10 mouse cellular contexts compared by ENCODE assay signal in genomic region chr17:34077549-34077948, GRCm38 (mm10). TPM values are rescaled to one million over a fixed set of nuclear protein-coding genes. Genes with fewer than 3 reads are reported as not detected.
DNase-seq lines count a peak whose midpoint lies in the region; ATAC-seq and TF ChIP-seq lines count a peak whose summit lies in the region.
"Had no signal": no experiment of that assay in that cellular context is flagged by ENCODE, and none has a peak within 500 bp of the region (broad histone marks: within the 10 kb centered on the region; RNA-seq: fewer than 3 reads in every experiment).

No protein-coding gene starts in this region.

- TF ChIP-seq POLR2A in kidney, adult 2 months (IDR thresholded peaks at IDR 0.05; ENCODE audit: low read depth, low read length): no peak
- TF ChIP-seq POLR2A in cortical plate, adult 2 months (IDR thresholded peaks at IDR 0.05; ENCODE audit: extremely low read depth, insufficient read depth, low read length): no peak

- H3K27ac ChIP-seq in kidney, adult 2 months (ENCODE audit: insufficient read depth, low read depth, low read length): no peak overlapping the region
- no peak overlapping the region for H3K27ac ChIP-seq in kidney, embryonic 14.5 days (ENCODE audit: low read depth, low read length)
- no peak overlapping the region for H3K27ac ChIP-seq in cortical plate, adult 2 months (ENCODE audit: insufficient read depth, low read length)
- no peak overlapping the region for H3K27ac ChIP-seq in left cerebral cortex, adult 2 months
- H3K27ac ChIP-seq: stomach, embryonic 15.5 days had no signal

- ATAC-seq in kidney, embryonic 14.5 days (ENCODE audit: low FRiP score, low TSS enrichment): no peak

- no peaks in the 10 kb centered on the region for H3K36me3 ChIP-seq in kidney, adult 2 months (ENCODE audit: control insufficient read depth, insufficient read depth, low read length)
- no peaks in the 10 kb centered on the region for H3K36me3 ChIP-seq in kidney, embryonic 14.5 days (ENCODE audit: control insufficient read depth, insufficient read depth, low read length)
- H3K36me3 ChIP-seq: stomach, embryonic 15.5 days had no signal

- no peaks in the 10 kb centered on the region for H3K27me3 ChIP-seq in kidney, adult 2 months (replicated peaks; ENCODE audit: control insufficient read depth, insufficient read depth, low read length)
- peaks cover 18% of the 10 kb centered on the region; the same call in 1 of the 2 replicates for H3K27me3 ChIP-seq in kidney, embryonic 14.5 days (ENCODE audit: control insufficient read depth, insufficient read depth, low read length)

- H3K9ac ChIP-seq in kidney, embryonic 14.5 days (ENCODE audit: low read depth, low read length): no peak overlapping the region
- H3K9ac ChIP-seq: stomach, embryonic 15.5 days had no signal

- intact Hi-C loops in heart, postnatal 36 days (cut with DNase I): loop anchor here (1.0 to 5.0 kb wide), 3 partner anchors 57 to 160 kb away; partner anchors contain the start of gene H2-Ob
- intact Hi-C loops in left cerebral cortex, adult 2 months (cut with DNase I): loop anchor here (1.0 to 10.0 kb wide), 4 partner anchors 45 to 267 kb away; partner anchors contain the start of gene H2-Ob

- no peaks in the 10 kb centered on the region for H3K9me3 ChIP-seq in kidney, embryonic 14.5 days (ENCODE audit: control insufficient read depth, low read length)
- H3K9me3 ChIP-seq: stomach, embryonic 15.5 days had no signal

- no peaks in the 10 kb centered on the region for H3K4me1 ChIP-seq in kidney, adult 2 months (ENCODE audit: control insufficient read depth, insufficient read depth, low read length)
- H3K4me1 ChIP-seq in kidney, embryonic 14.5 days (ENCODE audit: control insufficient read depth, insufficient read depth, low read length): no peaks in the 10 kb centered on the region
- H3K4me1 ChIP-seq in cortical plate, adult 2 months (ENCODE audit: control insufficient read depth, insufficient read depth, low read length): no peaks in the 10 kb centered on the region
- H3K4me1 ChIP-seq: stomach, embryonic 15.5 days had no signal

- peak; percentile 68 for TF ChIP-seq CTCF in kidney, adult 2 months (conservative IDR thresholded peaks at IDR 0.05; ENCODE audit: insufficient read depth, insufficient read length, low read depth, low read length)
- TF ChIP-seq CTCF in cortical plate, adult 2 months (IDR thresholded peaks at IDR 0.05; ENCODE audit: extremely low read depth, insufficient read depth, low read length): peak; percentile 65
- peak; percentile 82 for TF ChIP-seq CTCF in left cerebral cortex, adult 2 months (IDR thresholded peaks at IDR 0.05)

- DNase-seq in kidney, adult 2 months: peak; percentile 82
- peak; percentile 63 to 92 for DNase-seq in adrenal gland, adult (ENCODE audit: inconsistent age in 2 of 2, low spot score in 1 of 2)
- DNase-seq in heart, postnatal 36 days: peak; percentile 55 to 72
- peak; percentile 60 to 65 for DNase-seq in left cerebral cortex, adult 2 months (ENCODE audit: extremely low spot score in 1 of 2, low spot score in 2 of 2)
- peak; percentile 92 for DNase-seq in naive thymus-derived CD4-positive, alpha-beta T cell, adult 2 months (ENCODE audit: low read depth)
- peak; percentile 63 for DNase-seq in testis, postnatal 14 days (ENCODE audit: low spot score)

- under 1% methylated on average over 9 of the region's 9 CpGs for WGBS in kidney, adult 2 months
- 1% methylated on average over 9 of the region's 9 CpGs for WGBS in kidney, embryonic 14.5 days

- no peak overlapping the region for H3K4me3 ChIP-seq in kidney, adult 2 months (ENCODE audit: insufficient read depth, low read depth, low read length)
- H3K4me3 ChIP-seq in kidney, embryonic 14.5 days (ENCODE audit: low read length): no peak overlapping the region
- H3K4me3 ChIP-seq in cortical plate, adult 2 months (ENCODE audit: insufficient read depth, low read length): no peak overlapping the region
- no peak overlapping the region for H3K4me3 ChIP-seq in left cerebral cortex, adult 2 months
- H3K4me3 ChIP-seq: stomach, embryonic 15.5 days had no signal

- H3K4me2 ChIP-seq in kidney, embryonic 14.5 days (replicated peaks; ENCODE audit: low read depth, low read length): no peak overlapping the region
- H3K4me2 ChIP-seq: stomach, embryonic 15.5 days had no signal

RNA-seq across cellular contexts. Expression of gene H2-Oa, which starts 14.6 kb away (rescaled TPM):
- polyA plus RNA-seq in kidney, adult 2 months (2012; rRNA removed): 3.1 and 8.5 TPM in 2 replicates
- 0.51 and 0.76 TPM in 2 replicates for polyA plus RNA-seq in kidney, embryonic 14.5 days (2014; fragmentation: Nextera tagmentation; extraction: Ambion mirVana)
- polyA plus RNA-seq in cortical plate, adult 2 months (2012; rRNA removed): 1.4 and 1.7 TPM in 2 replicates
- not detected for total RNA-seq in heart, postnatal 36 days (2021)
- total RNA-seq in left cerebral cortex, adult 2 months (2021): under 1 TPM in 1 of 2 experiments, not detected in 1; 0.47 TPM
- total RNA-seq: gastrocnemius, adult 8-10 months had no signal

RNA-seq across cellular contexts. Expression of gene Col11a2, which starts 38.3 kb away (rescaled TPM):
- polyA plus RNA-seq in kidney, adult 2 months (2012; rRNA removed): 0.35 and 0.39 TPM in 2 replicates
- polyA plus RNA-seq in kidney, embryonic 14.5 days (2014; fragmentation: Nextera tagmentation; extraction: Ambion mirVana): 1.9 and 2.1 TPM in 2 replicates
- polyA plus RNA-seq in cortical plate, adult 2 months (2012; rRNA removed): 9.3 and 12.1 TPM in 2 replicates
- total RNA-seq in heart, postnatal 36 days (2021): 1 to 10 TPM in 1 of 2 experiments, under 1 TPM in 1; 0.98 to 1.9 TPM
- 10 to 100 TPM; 11.3 to 15.2 TPM for total RNA-seq in left cerebral cortex, adult 2 months (2021)

RNA-seq across cellular contexts. Expression of gene H2-DMa, which starts 41.8 kb away (rescaled TPM):
- polyA plus RNA-seq in kidney, adult 2 months (2012; rRNA removed): 30.1 and 37.1 TPM in 2 replicates
- polyA plus RNA-seq in kidney, embryonic 14.5 days (2014; fragmentation: Nextera tagmentation; extraction: Ambion mirVana): 16.1 and 19.3 TPM in 2 replicates
- 27.3 and 29.4 TPM in 2 replicates for polyA plus RNA-seq in cortical plate, adult 2 months (2012; rRNA removed)
- 1 to 10 TPM; 4.0 to 6.5 TPM for total RNA-seq in heart, postnatal 36 days (2021)
- total RNA-seq in left cerebral cortex, adult 2 months (2021): 10 to 100 TPM; 23.3 to 28.2 TPM

RNA-seq across cellular contexts. Expression of gene Brd2, which starts 44.9 kb away (rescaled TPM):
- 110 and 117 TPM in 2 replicates for polyA plus RNA-seq in kidney, adult 2 months (2012; rRNA removed)
- 153 and 178 TPM in 2 replicates for polyA plus RNA-seq in kidney, embryonic 14.5 days (2014; fragmentation: Nextera tagmentation; extraction: Ambion mirVana)
- 181 and 184 TPM in 2 replicates for polyA plus RNA-seq in cortical plate, adult 2 months (2012; rRNA removed)
- total RNA-seq in heart, postnatal 36 days (2021): 10 to 100 TPM; 80.5 to 87.0 TPM
- 100 to 1,000 TPM; 177 to 179 TPM for total RNA-seq in left cerebral cortex, adult 2 months (2021)

RNA-seq across cellular contexts. Expression of gene Rxrb, which starts 45.9 kb away (rescaled TPM):
- 49.3 and 59.2 TPM in 2 replicates for polyA plus RNA-seq in kidney, adult 2 months (2012; rRNA removed)
- 22.2 and 28.0 TPM in 2 replicates for polyA plus RNA-seq in kidney, embryonic 14.5 days (2014; fragmentation: Nextera tagmentation; extraction: Ambion mirVana)
- polyA plus RNA-seq in cortical plate, adult 2 months (2012; rRNA removed): 78.5 and 81.5 TPM in 2 replicates
- total RNA-seq in heart, postnatal 36 days (2021): 10 to 100 TPM; 39.8 to 41.8 TPM
- total RNA-seq in left cerebral cortex, adult 2 months (2021): 10 to 100 TPM; 84.7 to 86.2 TPM
